Mouse (Mus musculus) intestine, embryonic 14.5 days (tissue): Measurements from ENCODE around the gene 4930470P17Rik. TPM values are rescaled to one million over a fixed set of nuclear protein-coding genes. Genes with fewer than 3 reads are reported as not detected.
"Not testable (repeated sequence)": the region's sequence is repeated elsewhere in the genome, so short reads cannot be mapped to it uniquely, and the experiment has no call there.

Source experiments
- ATAC-seq: fragments of 200-750 bp; cut with Nextera tagmentation; replicated peaks from 2 replicates; pipeline ENCODE4 v1.8.0; 2017; ENCODE audit warnings: low read depth, moderate number of reproducible peaks, moderate TSS enrichment, moderate library complexity; ENCODE audit not compliant: low FRiP score, low TSS enrichment
- DNase-seq: peaks from one replicate; pipeline ENCODE4 v3.0.0-alpha.2; 2018; ENCODE audit warnings: low spot score
- H3K27ac ChIP-seq: fragments of 300-500 bp; sonication (generic); 2 replicates; pipeline ENCODE4 v1.5.1; 2014; ENCODE audit warnings: low read depth, mild to moderate bottlenecking, control low read depth
- H3K27me3 ChIP-seq: fragments of 300-500 bp; sonication (generic); replicated peaks from 2 replicates; pipeline ENCODE4 v1.6.1; 2014; ENCODE audit warnings: low read length, control low read depth; ENCODE audit not compliant: control insufficient read depth, insufficient read depth
- H3K36me3 ChIP-seq: fragments of 300-500 bp; sonication (generic); 2 replicates; pipeline ENCODE4 v1.6.1; 2014; ENCODE audit warnings: low read length, control low read depth; ENCODE audit not compliant: control insufficient read depth, insufficient read depth
- H3K4me1 ChIP-seq: fragments of 300-500 bp; sonication (generic); replicated peaks from 2 replicates; pipeline ENCODE4 v1.6.1; 2014; ENCODE audit warnings: low read length, control low read depth, mixed read lengths; ENCODE audit not compliant: control insufficient read depth, insufficient read depth
- H3K4me2 ChIP-seq: fragments of 300-500 bp; sonication (generic); 2 replicates; pipeline ENCODE4 v1.6.1; 2014; ENCODE audit warnings: low read length
- H3K4me3 ChIP-seq: fragments of 300-500 bp; sonication (generic); 2 replicates; pipeline ENCODE4 v1.5.1; 2014; ENCODE audit warnings: low read depth, low read length, control low read depth, mixed read lengths
- H3K9ac ChIP-seq: fragments of 300-500 bp; sonication (generic); 2 replicates; pipeline ENCODE4 v1.6.1; 2014; ENCODE audit warnings: mild to moderate bottlenecking, low read length
- H3K9me3 ChIP-seq: fragments of 300-500 bp; sonication (generic); 2 replicates; pipeline ENCODE4 v1.6.1; 2016; ENCODE audit warnings: low read length, control low read depth; ENCODE audit not compliant: control insufficient read depth
- WGBS: fragments of 180-500 bp; shearing (Covaris S2); extraction: QIAGEN DNeasy Blood & Tissue Kit; methylation state at CpG from one replicate; pipeline ENCODE4 v1.1.7; 2014; 5-methylcytosine and 5-hydroxymethylcytosine counted together
- polyA plus RNA-seq: library from polyadenylated mRNA; unstranded; fragments of >200 nt; fragmentation: Nextera tagmentation; extraction: Ambion mirVana; gene quantifications from 2 replicates; pipeline ENCODE4 v1.2.1, GENCODE M21; 2014

Gene 4930470P17Rik
- polyA plus RNA-seq, 1 experiment from 2014 or later: not detected

DNA sequence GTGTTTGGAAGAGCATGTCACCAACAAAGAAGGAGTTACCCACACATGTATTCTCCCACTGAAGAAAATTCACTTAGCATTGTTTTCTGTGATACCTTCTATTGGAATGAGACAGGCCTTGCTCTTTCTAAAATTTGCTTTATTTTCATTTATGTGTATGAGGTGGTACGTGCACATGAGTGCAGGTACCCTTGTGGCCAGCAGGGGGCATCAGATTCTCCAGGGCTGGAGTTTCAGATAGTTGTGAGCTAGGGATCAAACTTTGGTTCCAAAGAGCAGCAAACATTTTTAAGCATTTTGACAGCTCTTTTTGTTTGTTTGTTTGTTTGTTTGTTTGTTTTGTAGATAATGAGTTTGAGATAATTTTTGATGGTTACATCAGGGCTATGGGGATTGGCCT, 29.6 kb upstream of the 4930470P17Rik start:
- Histone ChIP-seq H3K4me2 (no peak overlapping the region), H3K9me3 (peaks cover 5% of the 10 kb centered on the region; the same call in 1 of the 2 replicates), H3K4me1 (no peaks in the 10 kb centered on the region), H3K36me3 (no peaks in the 10 kb centered on the region), H3K27me3 (no peaks in the 10 kb centered on the region), H3K4me3 (no peak overlapping the region), H3K9ac (no peak overlapping the region), H3K27ac (no peak overlapping the region)
- DNase-seq: no peak
- 91% methylated on average over 1 of the region's 1 CpGs for WGBS
- ATAC-seq: no peak

- Histone ChIP-seq H3K27ac (no peak overlapping the region), H3K36me3 (no peaks in the 10 kb centered on the region), H3K4me3 (no peak overlapping the region), H3K9me3 (peaks cover 5% of the 10 kb centered on the region; the same call in 1 of the 2 replicates), H3K4me2 (no peak overlapping the region), H3K4me1 (no peaks in the 10 kb centered on the region), H3K27me3 (no peaks in the 10 kb centered on the region), H3K9ac (no peak overlapping the region)
- ATAC-seq: no peak
- DNase-seq: no peak
- 78% methylated on average over 11 of the region's 11 CpGs for WGBS
Measured at GRCm38 (mm10) chr2:170630553-170630952, 28.7 kb upstream of the 4930470P17Rik start.

- not testable (repeated sequence) for H3K27ac ChIP-seq, H3K4me1 ChIP-seq, H3K4me3 ChIP-seq, H3K27me3 ChIP-seq, ATAC-seq, H3K4me2 ChIP-seq, H3K9me3 ChIP-seq, H3K36me3 ChIP-seq, H3K9ac ChIP-seq, DNase-seq
- WGBS: 81% methylated on average over 11 of the region's 11 CpGs
Measured at GRCm38 (mm10) chr2:170627991-170628390, 26.2 kb upstream of the 4930470P17Rik start.

DNA sequence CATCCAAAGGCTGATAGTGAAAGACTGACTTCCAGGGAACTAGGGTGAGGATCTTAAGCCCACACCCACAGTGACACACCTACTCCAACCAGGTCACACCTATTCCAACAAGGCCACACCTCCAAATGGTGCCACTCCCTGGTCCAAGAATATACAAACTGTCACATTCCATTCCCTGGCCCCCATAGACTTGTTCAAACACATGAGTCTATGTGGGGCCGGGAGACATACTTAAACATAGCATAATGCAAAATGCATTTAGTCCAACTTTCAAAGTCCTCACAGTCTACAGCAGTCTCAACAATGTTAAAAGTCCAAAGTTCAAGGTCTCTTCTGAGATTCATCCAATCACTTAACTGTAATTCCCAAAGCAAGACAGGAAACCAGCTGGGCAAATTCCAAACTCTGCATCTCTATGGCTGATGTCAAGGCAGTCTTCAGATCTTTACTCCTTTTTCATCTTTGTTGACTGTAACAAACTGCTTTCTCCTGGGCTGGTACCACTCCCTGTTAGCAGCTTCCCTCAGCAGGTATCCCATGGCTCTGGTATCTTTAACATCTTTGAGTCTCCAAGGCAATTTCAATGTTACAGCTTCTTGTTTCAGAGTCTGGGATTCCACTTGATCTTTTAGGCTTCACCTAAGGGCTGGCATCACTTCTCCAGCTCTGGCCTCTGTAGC, 22.5 kb upstream of the 4930470P17Rik start:
- H3K27ac ChIP-seq, ATAC-seq, H3K4me3 ChIP-seq, H3K4me1 ChIP-seq, H3K9ac ChIP-seq, DNase-seq, H3K9me3 ChIP-seq, H3K27me3 ChIP-seq, H3K36me3 ChIP-seq, H3K4me2 ChIP-seq: not testable (repeated sequence)
- WGBS: 57% methylated on average over 1 of the region's 1 CpGs

DNA sequence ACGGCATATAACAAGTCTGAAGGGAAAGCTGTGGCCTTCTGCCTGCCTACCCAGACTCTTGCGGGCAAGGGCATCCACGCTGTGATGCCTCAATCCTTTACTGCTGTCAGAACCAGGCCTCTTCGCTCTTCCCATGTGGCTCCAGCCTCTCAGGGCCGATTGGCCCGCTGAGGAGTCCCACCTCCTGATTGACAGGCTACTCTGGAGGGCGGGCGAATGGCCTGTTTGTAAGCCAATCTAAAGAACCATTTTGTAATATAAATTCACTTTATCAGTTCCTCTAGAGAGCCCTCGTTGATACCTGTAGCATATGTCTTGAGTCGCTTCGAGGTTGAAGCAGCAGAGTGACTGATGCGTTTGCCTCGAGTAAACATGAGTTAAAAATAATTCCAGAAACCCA, 21.2 kb upstream of the 4930470P17Rik start:
- 84% methylated on average over 13 of the region's 13 CpGs for WGBS
- Histone ChIP-seq H3K4me3 (no peak overlapping the region), H3K27me3 (no peaks in the 10 kb centered on the region), H3K36me3 (no peaks in the 10 kb centered on the region), H3K9ac (no peak overlapping the region), H3K27ac (no peak overlapping the region), H3K4me2 (no peak overlapping the region), H3K4me1 (no peaks in the 10 kb centered on the region), H3K9me3 (no peaks in the 10 kb centered on the region)
- no peak for ATAC-seq
- no peak for DNase-seq

- WGBS: 73% methylated on average over 12 of the region's 12 CpGs
- Histone ChIP-seq H3K4me3 (no peak overlapping the region), H3K9me3 (no peaks in the 10 kb centered on the region), H3K27ac (no peak overlapping the region), H3K36me3 (no peaks in the 10 kb centered on the region), H3K4me2 (no peak overlapping the region), H3K9ac (no peak overlapping the region), H3K4me1 (no peaks in the 10 kb centered on the region), H3K27me3 (no peaks in the 10 kb centered on the region)
- ATAC-seq: no peak
- DNase-seq: no peak
Measured at GRCm38 (mm10) chr2:170618862-170619492, 17.2 kb upstream of the 4930470P17Rik start.

DNA sequence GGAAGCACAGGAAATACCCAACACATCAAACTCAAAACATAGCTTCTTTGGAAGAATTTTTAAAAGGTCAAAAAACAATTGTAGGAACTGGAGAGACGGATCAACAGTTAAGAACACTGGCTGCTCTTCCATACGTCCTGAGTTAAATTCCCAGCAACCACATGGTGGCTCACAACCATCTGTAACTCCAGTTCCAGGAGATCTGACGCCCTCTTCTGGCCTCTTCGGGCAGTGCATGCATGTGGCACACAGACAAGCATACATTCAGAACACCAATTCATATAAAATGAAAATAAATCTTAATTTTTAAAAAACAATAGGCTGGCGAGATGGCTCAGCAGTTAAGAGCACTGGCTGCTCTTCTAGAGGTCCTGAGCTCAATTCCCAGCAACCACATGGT, 10.0 kb upstream of the 4930470P17Rik start:
- not testable (repeated sequence) for H3K9ac ChIP-seq, ATAC-seq, DNase-seq, H3K9me3 ChIP-seq, H3K4me2 ChIP-seq, H3K4me3 ChIP-seq, H3K27ac ChIP-seq, H3K27me3 ChIP-seq, H3K4me1 ChIP-seq, H3K36me3 ChIP-seq
- 86% methylated on average over 5 of the region's 5 CpGs for WGBS

DNA sequence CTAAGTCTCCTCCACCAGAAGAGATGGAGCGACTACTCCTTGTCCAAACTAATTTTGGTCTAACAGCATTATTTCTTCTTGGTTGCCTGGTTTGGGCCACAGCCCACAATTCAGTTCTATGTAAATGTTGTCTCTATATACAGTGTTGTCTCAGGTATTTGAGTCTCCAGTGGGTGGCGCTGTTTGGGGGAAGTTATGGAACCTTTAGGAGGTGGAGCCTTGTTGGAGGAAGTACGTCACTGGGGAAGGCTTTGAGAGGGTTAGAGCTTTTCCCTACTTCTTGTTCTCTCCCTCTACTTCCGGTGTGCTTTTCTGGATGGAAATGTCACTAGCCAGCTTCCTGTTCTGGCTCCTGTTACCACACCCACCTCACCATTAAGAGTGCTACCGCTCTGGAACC, 646 bp downstream of the 4930470P17Rik start:
- H3K27ac ChIP-seq: no peak overlapping the region
- H3K9me3 ChIP-seq: no peaks in the 10 kb centered on the region
- no peak overlapping the region for H3K4me2 ChIP-seq
- H3K9ac ChIP-seq: no peak overlapping the region
- DNase-seq (no peak), ATAC-seq (no peak)
- no peaks in the 10 kb centered on the region for H3K27me3 ChIP-seq
- 80% methylated on average over 5 of the region's 5 CpGs for WGBS
- no peaks in the 10 kb centered on the region for H3K36me3 ChIP-seq
- no peaks in the 10 kb centered on the region for H3K4me1 ChIP-seq
- H3K4me3 ChIP-seq: no peak overlapping the region

- WGBS: 19% methylated on average over 2 of the region's 2 CpGs
- H3K27ac ChIP-seq: no peak overlapping the region
- H3K4me2 ChIP-seq: no peak overlapping the region
- no peak for DNase-seq
- ATAC-seq: no peak
- H3K27me3 ChIP-seq: no peaks in the 10 kb centered on the region
- H3K4me3 ChIP-seq: no peak overlapping the region
- no peak overlapping the region for H3K9ac ChIP-seq
- H3K36me3 ChIP-seq: no peaks in the 10 kb centered on the region
- no peaks in the 10 kb centered on the region for H3K4me1 ChIP-seq
- H3K9me3 ChIP-seq: no peaks in the 10 kb centered on the region
Measured at GRCm38 (mm10) chr2:170597586-170597985, 4.2 kb downstream of the 4930470P17Rik start.
